Mouse (Mus musculus) G1E (cell line): Measurements from ENCODE around the gene Ankfy1.

Source experiments
- CTCF ChIP-seq: IDR thresholded peaks from 2 replicates; pipeline ENCODE4 v1.5.1; 2012; ENCODE audit warnings: low read depth, low read length, inconsistent platforms, mixed read lengths
- GATA1 ChIP-seq: IDR thresholded peaks from 2 replicates; pipeline ENCODE4 v1.6.1; 2012; ENCODE audit warnings: borderline replicate concordance, low read length, inconsistent platforms, mixed read lengths

- TF ChIP-seq CTCF, result no peak
- TF ChIP-seq GATA1, result no peak
Observed at GRCm38 (mm10) chr11:72805232-72805631, 115.4 kb downstream of the Ankfy1 start.
